Mouse (Mus musculus) left cerebral cortex, adult 11 months (tissue): ENCODE data around the gene Gfra1.

ENCODE experiments used
- DNase-seq: peaks from one replicate; pipeline ENCODE4 v3.0.0; 2022; ENCODE audit warnings: low spot score

Gfra1 gene

DNA sequence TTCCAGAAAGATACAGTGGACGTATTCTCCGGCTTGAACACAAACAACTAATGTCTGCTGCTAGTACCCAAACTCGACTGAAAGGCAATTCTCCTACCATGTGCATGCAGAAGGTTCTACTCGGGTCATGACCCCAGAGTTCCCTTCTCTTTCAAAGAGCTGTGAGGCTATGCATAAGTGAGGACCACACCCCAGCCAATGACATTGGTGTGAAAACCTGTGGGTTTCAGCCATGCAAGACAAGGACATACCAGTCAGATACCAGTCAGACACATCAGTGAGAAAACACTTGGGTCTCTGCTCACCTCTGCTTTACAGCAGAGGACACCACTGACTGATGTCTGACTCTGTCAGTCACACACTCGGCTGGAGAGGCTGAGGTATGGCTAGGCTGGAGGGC is 63.9 kb downstream of the Gfra1 start:
- no peak for DNase-seq

DNA sequence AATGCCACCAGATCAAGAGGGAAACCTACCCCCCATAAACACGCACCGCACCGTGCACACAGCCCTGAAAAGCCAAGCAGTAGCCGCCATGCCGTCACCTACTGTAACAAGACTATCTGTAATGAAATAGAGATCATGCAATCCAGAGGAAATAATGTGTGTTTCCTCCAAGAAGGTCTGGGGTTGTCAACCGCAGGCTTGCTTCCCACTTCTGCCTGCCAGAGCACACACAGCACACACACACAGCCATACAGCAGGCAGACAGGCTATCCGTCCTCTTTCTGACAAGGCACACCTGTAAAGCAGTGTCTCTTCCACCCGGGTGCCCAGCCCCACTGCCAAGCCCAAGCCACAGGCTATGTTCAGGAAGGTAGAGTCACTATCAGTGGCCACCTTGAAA is 66.2 kb downstream of the Gfra1 start:
- DNase-seq = no peak

DNA sequence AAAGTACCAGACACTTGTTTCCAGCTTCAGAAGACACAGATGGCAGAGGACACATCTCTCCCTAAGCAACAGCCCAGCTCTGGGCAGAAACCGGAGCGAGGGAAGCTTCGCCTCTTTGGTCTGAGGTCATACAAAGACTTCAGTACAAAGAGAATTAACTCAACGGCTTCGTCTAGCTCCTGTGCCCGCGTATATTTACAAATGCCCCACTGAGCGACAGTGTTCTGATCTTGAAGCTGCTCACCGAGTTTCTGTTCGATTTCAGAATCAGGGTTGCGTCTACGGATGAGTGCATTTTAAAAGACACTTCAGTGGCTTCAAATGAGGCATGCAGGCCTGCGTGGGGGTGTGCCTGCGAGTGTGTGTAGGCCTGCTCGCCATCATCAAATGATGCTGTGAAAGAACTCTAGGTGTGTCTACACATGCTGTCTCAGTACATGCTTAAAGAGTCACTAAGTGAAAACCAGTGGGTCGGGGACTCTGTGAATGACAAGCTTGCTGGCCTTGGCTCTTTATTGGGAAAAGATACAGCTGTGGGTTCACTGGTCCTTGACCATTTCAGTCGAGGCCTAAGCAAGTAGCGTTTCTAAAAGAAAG is 66.8 kb downstream of the Gfra1 start:
- no peak for DNase-seq

DNA sequence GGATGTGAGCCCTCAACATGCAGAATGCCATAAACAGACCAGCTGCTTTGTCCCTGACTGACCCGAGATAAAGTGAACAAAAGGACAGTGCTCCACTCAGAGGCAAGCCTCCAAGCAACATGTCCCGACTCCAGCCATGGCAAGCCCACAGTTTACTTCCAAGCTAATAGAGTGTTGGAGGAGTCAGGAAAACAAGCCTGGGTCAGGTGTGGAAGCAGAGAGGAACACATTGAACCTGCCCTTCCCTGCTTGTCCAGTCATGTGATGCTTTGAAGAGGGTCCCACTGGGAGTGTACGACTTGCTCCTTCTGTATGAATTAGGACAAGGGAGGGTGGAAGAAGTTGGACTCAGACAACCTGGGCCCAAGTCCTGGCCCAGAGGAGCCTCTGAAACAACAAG is 72.4 kb downstream of the Gfra1 start:
- no peak for DNase-seq

DNA sequence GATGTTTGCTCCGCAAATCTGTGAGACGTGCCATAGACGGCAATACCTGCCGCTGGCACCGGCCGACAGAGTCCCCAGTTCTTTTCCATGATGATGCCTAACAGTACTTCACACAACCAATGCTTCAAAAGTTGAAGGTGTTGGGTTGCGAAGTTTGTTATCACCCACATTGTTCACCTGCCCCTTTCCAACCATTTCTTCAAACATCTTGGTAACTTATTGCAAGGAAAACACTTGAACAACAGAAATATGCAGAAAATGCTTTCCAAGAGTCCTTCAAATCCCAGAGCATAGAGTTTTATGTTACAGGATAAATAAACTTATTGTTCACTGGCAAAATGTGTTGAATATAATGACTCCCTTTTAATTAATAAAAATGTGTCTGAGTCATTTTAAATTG is 73.2 kb downstream of the Gfra1 start:
- DNase-seq = no peak

DNA sequence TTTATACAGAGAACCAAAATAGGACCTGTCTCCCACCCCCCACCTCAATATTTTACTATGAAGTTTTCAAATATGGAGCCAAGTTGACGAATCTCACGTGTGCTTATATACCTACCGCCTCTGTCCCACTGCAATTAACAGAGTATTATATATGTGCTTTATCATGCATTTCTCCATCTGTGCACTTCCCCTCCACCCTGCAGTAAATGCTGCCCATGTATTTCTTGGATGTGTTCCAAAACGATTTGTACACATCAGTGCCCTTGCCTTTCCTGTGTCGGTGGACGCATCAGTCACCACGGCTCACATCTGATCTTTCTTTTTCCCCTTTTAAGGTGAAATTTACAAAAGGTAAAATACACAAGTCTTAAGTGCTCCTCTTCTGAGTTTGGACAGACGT is 77.7 kb downstream of the Gfra1 start:
- no peak for DNase-seq

DNA sequence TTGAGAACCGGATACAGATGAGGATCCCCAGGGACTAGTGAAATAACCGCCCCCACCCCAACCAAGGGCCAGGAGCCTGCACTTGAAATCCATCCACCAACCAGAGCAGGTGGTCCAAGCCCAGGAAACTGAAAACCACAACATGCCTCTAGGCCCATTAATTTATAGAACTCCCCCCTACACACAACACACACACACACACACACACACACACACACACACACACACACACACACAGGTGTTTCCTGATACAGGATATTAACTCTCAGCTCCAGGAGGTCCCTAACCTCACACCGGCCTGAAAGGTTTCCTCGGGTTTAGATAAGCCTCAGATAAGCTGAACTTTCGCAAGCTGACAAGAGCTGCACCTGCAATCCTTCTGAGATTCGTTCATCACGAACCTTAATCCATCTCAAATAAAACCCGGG is 79.0 kb downstream of the Gfra1 start:
- DNase-seq = no peak

DNA sequence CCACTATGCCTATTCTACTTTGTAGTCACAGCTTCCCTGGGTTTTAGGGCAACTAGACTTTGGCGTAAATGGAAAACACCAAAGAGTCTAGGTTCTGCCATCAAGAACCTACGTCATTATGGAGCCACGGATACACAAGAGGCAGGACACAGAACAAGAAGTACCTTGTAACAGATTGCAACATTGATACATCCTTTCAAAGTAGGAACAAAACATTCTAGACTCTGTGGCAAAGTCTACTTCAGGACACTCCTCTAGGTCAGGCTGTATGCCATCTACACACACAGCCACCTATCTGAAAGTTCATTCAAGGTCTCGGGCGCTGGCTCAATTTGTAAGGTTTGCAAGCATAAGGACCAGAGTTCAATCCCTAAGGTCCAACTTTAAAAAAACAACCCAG is 81.1 kb downstream of the Gfra1 start:
- no peak for DNase-seq

DNA sequence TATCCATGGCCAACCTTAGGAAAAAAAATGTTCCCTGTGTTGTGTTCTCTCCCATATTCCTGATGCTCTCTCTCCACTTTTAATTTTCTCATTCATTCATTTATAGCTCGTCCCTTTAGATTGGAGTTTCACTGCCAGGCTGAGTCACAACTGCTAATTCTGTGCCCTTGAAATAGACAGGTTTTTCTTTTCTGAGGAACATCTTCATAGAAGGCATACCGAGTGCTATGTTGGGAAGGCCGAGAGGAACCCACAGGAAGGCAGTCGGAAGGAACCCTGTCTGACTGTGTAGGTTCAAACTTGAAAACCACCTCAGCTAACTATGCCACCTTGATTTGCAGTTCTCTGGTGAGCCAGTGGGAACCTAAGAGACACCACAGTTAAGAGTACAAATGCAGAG is 81.6 kb downstream of the Gfra1 start:
- DNase-seq = no peak

DNA sequence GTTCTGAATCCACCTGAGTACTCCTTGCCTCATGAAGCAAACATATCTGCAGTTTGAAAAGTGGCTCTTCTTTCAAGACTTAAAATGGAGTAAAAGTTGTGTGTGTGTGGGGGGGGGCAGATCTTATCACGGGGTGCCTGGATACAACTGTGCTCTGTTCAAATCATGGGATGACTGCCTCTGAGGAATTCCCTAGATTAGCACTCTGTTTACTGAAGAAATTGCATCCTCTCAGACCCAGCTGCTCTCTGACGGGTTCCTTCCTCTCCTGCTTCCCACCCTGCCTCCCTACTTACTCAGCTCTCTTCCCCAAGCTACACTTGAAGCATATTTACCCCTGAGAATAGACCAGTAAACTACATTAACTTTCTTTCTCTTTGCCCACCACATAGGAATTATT is 87.2 kb downstream of the Gfra1 start:
- no peak for DNase-seq

DNA sequence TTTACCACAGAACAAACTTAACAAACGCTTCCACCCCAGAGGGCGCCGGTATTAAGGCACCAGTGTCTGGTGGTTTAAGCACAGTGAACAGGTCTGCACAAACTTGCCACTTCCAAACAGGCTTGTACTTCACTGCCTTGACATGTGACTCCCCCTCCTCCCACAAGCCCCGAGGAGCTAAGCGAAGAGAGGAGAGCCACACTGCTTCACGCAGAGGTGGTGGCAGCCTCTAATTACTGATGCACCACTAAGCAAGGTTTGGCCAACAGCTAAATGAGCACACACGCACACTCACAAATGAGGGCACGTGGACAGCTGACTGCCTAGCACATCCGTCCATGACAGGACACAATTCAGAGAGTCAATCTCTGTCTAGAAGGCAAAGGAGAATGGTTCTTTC is 91.0 kb downstream of the Gfra1 start:
- no peak for DNase-seq

DNA sequence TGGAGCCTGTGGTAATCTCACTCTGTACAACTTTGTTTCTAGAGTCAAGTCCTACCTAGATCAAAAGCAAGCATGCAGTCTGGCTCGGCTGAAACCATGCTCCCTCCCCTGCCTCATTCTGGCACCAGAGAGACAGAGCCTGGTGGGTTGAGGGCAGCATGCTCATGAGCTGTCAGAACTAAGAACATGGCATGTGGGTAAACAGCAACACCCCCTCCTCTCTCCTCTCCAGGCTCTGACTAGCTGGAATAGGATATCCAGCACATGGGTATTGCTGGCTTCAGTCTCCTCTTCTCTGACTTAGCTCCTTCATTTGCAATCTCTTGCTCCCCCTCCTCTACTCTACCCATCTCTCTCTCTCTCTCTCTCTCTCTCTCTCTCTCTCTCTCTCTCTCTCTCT is 94.7 kb downstream of the Gfra1 start:
- DNase-seq = no peak

DNA sequence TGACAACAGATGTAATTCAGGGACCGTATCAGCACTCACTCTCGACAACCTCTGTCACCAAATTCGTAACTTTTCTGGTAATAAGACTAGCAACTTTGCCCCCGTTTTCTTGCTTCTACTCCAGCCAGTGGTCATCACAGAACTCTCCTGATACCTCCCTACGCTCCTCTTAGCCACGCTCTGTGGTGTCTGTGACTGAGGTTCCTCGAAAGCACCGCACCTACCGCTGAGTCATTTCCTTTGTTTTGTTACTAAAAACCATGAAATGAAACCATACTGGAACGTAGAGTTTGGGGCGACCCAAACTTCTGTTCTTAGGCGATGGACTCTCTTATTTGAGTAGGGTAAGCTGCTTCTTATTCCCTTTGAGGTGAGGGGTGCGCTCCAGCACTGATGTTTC is 97.6 kb downstream of the Gfra1 start:
- DNase-seq = no peak

DNA sequence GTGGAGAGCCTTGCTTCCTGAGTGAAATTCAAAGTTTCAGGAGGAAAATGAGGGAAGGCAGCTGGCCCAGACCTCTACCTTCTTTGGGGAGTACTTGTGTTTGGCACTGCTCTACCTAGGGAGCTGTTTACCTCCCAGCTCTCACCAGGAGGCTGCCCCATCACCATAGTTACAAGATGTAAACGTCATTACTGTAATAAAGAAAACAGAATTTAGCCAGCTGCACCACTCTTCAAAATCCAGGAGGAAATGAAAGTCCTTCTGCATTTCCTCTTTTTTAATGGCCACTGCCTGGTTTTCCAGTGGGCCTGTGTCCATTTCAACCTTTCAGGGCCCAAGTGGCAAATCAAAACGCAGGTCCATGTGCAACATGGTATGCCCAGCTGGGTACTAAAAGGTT is 101.8 kb downstream of the Gfra1 start:
- no peak for DNase-seq

DNA sequence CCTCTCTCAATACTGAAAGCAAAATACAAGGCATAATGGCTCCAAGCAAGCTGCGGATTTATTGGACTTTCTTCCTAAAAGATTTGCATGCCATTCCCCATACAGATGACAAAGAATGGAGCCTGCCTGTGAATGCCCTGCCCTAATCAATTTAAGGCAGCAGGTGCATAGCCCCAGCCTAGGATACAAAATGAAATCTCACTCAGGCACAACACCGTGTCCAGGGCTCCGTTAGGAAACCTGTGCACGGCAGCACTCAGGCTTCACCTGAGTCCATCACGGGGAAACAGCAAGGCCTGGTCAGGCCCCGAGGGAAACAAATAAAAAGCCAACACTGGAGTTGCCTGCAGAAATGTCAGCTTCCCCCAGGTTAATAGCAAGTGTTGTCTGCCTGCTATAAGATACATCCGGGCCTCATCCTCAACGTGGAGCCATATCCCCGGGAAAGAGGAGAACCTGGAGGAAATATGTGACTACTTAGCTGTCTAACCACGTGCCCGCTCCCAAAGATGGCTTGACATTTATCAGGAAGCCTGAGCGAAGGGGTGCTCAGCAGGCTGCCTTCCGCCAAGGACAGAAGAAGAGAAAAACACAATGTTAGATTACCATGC is 102.3 kb downstream of the Gfra1 start:
- no peak for DNase-seq

DNA sequence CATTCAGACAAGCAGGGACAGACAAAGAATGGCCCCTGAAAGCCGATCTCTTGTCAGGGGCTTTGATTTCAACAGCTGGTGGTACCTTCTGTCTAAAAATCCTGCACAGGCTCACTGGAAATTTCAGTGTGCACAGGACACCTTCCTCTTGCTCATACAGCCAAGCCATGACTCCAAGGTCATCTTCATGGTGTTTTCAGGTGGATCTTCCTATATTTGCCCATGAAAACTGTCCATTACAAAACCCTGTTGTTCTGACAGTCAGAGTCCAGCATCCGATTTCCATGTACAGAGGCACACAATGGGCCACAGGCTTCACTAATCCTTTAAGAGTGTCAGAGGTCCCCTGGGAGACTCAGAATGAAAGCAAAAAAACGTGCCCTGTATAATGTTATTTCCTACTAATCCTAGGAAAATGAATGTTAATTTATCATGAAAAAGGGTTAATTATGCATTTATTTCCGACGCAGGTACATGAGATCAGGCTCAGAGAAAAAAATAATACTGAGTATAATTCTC is 105.8 kb downstream of the Gfra1 start:
- no peak for DNase-seq

DNA sequence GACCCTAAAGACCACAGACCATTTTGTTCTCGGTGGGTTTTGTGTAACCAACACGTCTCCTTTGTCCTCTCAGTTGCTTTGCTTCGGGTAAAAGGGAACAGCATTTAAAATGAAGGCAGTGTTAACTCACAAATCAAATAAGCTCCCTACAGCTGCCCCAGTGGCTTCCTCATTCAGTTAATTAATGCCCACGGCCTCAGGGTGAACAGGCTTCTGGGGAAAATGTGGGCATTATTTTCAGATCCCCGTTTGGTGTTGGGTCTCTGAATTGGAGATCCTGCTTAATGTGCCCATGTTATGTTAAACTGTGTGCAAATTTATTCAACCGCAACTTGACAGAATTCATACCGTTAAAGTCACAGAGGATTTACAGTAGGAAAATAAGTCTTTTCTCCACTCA is 110.6 kb downstream of the Gfra1 start:
- DNase-seq = no peak

DNA sequence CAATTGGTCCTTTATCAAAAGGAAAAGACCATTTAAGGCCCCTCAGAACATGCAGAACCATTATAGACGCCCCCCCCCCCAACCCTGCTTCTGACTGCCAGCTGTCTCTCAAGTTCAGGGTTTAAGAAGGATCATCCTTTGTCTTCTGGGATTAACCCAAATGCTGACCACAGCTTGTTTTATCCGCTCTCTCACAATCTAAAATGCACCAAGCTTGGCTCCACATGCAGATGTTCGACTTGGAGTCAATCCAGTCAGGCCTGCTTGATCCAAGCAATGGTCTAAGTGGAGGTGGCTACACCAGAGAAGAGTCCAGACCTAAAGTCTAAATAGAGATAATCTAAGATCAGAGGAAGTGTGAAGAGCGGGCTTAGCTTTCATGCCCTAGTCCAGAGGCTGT is 114.4 kb downstream of the Gfra1 start:
- no peak for DNase-seq

DNA sequence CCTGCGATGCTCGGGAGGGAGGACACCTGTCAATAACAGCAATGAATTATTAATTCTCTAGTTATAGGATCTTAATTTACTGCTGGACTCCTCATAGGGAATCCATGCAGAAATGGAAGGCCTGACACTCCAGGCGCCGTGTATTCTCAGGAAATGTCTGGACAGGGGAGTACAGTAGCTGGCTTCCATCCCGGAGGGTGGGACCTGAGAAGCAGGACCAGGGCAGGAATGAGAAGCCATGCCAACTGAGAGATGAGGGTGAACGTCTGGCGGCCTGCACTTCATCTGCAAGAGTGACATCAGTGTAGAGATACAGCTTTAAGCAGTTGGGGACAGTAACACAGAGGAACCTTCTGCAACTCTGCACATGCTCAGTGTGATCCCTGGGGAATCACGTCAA is 115.5 kb downstream of the Gfra1 start:
- DNase-seq = no peak

DNA sequence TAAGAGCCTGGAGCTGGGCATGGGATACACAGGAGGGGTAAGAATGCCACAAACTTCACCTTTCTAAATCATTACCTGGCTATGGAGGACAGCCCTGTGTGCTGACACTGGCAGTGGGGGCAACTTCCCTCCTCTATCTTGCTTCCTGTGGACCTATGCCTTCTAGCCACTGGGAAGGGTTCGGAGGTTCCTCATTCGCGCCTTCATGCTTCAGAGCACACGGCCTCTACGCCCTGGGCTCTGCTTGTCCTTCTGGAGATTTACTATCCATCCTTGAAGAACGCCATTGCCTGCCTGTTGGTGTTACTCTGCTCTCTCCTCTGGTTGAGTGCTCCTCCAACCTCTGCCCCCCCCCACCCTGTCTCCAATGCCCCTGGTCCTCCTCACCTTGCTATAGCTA is 118.9 kb downstream of the Gfra1 start:
- DNase-seq = no peak

DNA sequence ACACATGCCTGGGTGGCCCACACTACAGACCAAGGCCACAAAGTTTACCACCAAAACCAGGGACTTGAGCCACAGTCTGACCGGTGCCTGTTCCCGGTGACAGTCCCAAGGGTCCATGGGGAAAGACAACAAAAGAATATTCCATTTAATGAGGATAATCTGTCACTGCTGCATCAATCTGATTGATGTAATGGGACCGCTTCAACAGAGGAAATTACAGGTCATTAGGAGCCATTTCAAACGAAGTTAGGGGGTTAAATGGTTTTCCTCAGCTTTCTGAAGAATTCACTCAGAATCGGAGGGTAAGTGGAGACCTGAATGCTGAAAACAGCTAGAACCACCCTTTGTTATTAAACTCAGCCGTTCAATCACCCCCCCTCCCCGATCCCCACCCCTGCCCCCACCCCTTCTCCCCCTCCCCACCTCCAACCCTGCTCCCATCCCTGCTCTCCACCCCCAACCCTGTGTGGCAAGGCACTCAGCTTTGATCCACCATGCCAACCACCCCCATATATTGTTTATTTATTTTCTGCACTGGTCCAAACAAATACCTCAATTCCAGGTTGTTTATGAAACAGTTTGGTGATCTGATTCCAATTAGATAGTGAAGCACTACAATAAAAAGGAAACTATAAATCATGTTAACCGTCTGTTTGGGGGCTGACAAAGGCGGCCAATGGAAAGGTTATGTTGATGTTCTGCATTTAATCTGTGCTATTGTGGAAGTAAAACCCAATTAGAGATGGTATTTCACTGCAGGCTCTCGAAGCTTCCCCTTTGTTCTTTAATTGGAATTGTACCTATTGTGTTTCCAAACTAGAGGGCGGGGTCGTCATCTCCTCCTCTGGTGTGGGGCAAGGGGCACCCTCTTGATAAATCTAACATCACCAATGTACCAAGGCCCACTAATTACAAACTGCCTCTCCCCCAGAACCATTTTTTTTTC is 119.9 kb downstream of the Gfra1 start:
- no peak for DNase-seq

DNA sequence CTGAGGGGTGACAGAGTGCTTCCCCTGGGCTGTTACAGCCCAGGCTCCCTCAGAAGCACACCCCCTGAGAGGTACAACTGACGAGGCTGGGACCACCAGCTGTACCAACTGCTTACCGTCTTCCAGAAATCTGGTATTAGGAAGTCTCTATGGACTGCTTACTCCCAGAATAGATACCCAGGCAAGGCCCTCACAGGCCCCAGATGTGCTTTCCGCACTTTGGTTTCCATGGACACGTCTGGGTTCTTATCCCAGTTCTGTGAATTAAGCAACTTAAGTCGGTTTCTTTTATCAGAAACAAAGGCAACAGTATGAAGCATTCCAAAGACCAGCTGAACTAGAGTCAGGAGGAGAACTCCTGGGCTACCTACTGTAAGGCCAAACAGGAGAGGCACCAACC is 126.4 kb downstream of the Gfra1 start:
- no peak for DNase-seq

DNA sequence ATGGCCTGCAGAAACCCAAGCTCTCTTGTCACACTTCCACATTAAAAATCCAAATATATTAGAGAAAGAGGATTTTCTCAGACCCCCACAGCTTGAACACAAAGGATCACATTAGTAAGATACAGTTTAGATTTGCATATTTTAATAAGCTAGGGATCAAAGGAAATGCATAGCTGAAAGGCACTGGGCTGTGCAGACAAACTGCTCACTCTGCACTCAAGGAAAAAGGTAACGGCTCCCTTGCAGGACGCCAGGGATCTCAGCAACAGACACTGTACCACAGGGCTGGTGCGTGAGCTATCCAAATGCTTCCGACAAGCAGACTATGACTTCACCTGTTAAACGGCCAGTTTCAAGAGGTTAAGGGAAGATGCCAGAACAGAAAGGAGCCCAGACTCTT is 127.7 kb downstream of the Gfra1 start:
- no peak for DNase-seq
